Mouse (Mus musculus) forebrain, embryonic 10.5 days (tissue): ENCODE results near the gene Tnfrsf1a. TPM values are rescaled to one million over a fixed set of nuclear protein-coding genes. Genes with fewer than 3 reads are reported as not detected.

Experiments
- DNase-seq: peaks from one replicate; pipeline ENCODE4 v3.0.0-alpha.2; 2017; ENCODE audit warnings: low spot score; ENCODE audit errors: extremely low spot score
- H3K27ac ChIP-seq: fragments of 300-500 bp; sonication (generic); 2 replicates; pipeline ENCODE4 v1.5.1; 2016; ENCODE audit warnings: mild to moderate bottlenecking
- H3K27me3 ChIP-seq: fragments of 300-500 bp; sonication (generic); 2 replicates; pipeline ENCODE4 v1.6.1; 2016; ENCODE audit warnings: mild to moderate bottlenecking; ENCODE audit not compliant: poor library complexity, severe bottlenecking
- H3K36me3 ChIP-seq: fragments of 300-500 bp; sonication (generic); replicated peaks from 2 replicates; pipeline ENCODE4 v1.6.1; 2016; ENCODE audit warnings: mild to moderate bottlenecking, moderate library complexity
- H3K4me1 ChIP-seq: fragments of 300-500 bp; sonication (generic); 2 replicates; pipeline ENCODE4 v1.6.1; 2016
- H3K4me3 ChIP-seq: fragments of 300-500 bp; sonication (generic); 2 replicates; pipeline ENCODE4 v1.5.1; 2016; ENCODE audit warnings: mild to moderate bottlenecking, moderate library complexity
- H3K9me3 ChIP-seq: fragments of 300-500 bp; sonication (generic); 2 replicates; pipeline ENCODE4 v1.6.1; 2016; ENCODE audit warnings: mild to moderate bottlenecking, moderate library complexity
- WGBS: fragments of 180-500 bp; shearing (Covaris S2); methylation state at CpG from one replicate; pipeline ENCODE4 v1.1.7; 2016; 5-methylcytosine and 5-hydroxymethylcytosine counted together
- polyA plus RNA-seq: library from polyadenylated mRNA; unstranded; fragments of >200 nt; fragmentation: Nextera tagmentation; extraction: Ambion mirVana; gene quantifications from 2 replicates; pipeline ENCODE4 v1.2.1, GENCODE M21; 2016

Tnfrsf1a gene
- polyA plus RNA-seq, 1 experiment from 2014 or later: 24.1 TPM

DNA sequence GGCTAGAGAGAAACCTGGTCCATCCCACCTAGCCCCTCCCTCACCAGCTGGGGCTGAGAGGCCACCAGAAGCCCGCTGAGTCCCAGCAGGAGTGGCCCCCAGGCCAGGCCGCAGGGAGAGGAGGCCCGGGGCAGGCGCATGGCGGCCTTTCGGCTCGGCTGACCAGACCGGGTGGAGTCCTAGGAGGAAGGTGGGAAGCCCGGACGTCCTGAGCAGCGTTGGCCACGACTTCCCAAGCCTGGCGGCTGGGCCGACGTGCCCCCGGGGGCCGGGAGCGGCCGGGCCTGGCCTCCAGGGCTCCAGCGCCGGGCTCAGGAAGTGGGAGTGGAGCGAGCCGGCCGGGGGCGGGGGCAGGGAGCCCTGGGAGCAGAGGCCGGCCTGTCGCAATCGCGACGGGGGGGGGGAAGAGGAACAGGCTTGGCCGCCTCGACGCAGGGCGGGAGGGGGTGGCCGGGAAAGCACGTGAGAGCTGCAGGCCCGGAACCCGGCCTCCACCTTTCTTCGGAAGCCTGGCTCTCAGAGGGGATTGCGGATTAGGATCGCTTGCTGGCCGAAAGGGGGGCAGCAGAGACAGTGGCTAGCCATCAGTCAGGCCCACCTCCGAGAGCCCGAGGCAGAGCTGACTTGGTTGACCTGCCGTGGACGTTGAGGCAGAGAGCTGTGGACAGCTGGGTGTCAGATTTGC, 35.5 kb upstream of the Tnfrsf1a start, which contains the start of gene Ltbr:
TSS of gene Ltbr (minus strand) at position 340 of the 685 bp plus-strand sequence.
- H3K4me3 ChIP-seq: peak within 1 kb of the TSS; percentile 54
- H3K4me1 ChIP-seq: peaks cover 37% of the 10 kb centered on the region
- peak; percentile 63 for DNase-seq
- WGBS: 2% methylated on average over 42 of the region's 46 CpGs
- no peaks in the 10 kb centered on the region for H3K9me3 ChIP-seq
- 0 out of 2 replicates have a peak, but pooled peaks cover 4% of the 10 kb centered on the region for H3K36me3 ChIP-seq
- H3K27me3 ChIP-seq: peaks cover 48% of the 10 kb centered on the region
- H3K27ac ChIP-seq: peak within 1 kb of the TSS; percentile 91

DNA sequence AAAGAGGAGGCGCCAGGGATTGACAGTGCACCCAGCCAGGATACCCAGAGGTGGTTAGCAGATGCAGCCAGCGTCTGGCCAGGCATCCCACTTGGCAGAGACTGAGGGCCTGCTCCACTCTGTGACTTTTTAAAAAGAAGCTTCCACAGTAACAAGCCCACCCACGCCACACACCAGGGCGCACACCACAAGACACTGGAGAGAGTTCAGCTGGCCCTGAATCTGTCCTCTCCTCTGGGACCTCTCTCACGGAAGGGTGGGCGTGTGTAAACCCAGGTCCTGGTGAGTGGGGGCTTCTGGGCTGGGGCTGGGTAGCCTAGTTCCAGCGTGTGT, 35.0 kb upstream of the Tnfrsf1a start:
- H3K27ac ChIP-seq: peak overlapping the region; percentile 91
- DNase-seq: no peak
- WGBS: 55% methylated on average over 7 of the region's 7 CpGs

DNA sequence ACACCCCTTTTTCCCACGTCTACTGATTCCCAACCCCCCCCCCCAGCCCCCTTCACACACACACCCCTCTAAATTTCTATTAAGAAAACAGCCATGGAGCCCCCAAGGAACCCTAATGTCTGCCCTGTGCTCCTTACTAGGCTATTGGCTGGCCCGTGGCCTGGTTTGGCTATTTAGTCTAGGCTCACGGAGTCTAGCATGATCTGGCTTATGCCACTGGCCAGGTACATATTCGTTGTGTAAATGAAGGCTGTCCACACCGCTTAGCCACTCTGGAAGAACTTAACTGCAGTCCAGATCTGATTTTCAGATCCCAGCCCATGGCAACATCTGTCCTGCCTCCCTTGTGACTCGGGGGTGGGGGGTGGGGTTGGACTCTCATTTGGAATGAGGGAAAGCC, 34.4 kb upstream of the Tnfrsf1a start:
- Histone ChIP-seq H3K36me3 (0 out of 2 replicates have a peak, but pooled peaks cover 4% of the 10 kb centered on the region), H3K9me3 (no peaks in the 10 kb centered on the region), H3K27me3 (peaks cover 59% of the 10 kb centered on the region), H3K4me1 (peaks cover 26% of the 10 kb centered on the region), H3K27ac (no peak overlapping the region), H3K4me3 (no peak overlapping the region)
- no peak for DNase-seq
- 74% methylated on average over 6 of the region's 6 CpGs for WGBS

More for the DNA sequence above, 35.0 kb upstream of the Tnfrsf1a start:
- Histone ChIP-seq H3K9me3 (no peaks in the 10 kb centered on the region), H3K4me3 (peak overlapping the region; percentile 54), H3K36me3 (0 out of 2 replicates have a peak, but pooled peaks cover 4% of the 10 kb centered on the region), H3K27me3 (peaks cover 53% of the 10 kb centered on the region), H3K4me1 (peaks cover 32% of the 10 kb centered on the region)

DNA sequence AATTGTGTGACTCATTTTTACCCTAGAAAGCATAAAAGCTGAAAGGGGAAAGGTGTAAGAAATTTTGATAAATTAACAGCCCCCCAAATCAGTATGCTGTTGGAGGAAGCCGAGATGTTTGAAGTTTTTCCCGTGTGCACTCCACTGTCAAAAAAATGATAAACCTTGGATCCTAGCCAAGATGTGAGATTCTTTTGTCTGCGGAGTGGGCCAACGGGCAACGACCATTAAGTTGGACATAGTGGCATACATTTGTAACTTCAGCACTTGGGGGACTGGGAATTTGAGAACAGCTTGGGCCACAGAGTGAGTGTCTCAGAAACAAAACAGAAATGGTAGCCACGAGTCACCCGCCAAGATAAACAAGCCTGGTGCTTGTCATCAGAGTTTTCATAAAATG, 32.1 kb upstream of the Tnfrsf1a start:
- H3K27ac ChIP-seq: no peak overlapping the region
- H3K4me3 ChIP-seq: no peak overlapping the region
- no peaks in the 10 kb centered on the region for H3K9me3 ChIP-seq
- 84% methylated on average over 7 of the region's 7 CpGs for WGBS
- peaks cover 37% of the 10 kb centered on the region for H3K4me1 ChIP-seq
- H3K36me3 ChIP-seq: 0 out of 2 replicates have a peak, but pooled peaks cover under 1% of the 10 kb centered on the region
- peaks cover 79% of the 10 kb centered on the region for H3K27me3 ChIP-seq
- no peak for DNase-seq

DNA sequence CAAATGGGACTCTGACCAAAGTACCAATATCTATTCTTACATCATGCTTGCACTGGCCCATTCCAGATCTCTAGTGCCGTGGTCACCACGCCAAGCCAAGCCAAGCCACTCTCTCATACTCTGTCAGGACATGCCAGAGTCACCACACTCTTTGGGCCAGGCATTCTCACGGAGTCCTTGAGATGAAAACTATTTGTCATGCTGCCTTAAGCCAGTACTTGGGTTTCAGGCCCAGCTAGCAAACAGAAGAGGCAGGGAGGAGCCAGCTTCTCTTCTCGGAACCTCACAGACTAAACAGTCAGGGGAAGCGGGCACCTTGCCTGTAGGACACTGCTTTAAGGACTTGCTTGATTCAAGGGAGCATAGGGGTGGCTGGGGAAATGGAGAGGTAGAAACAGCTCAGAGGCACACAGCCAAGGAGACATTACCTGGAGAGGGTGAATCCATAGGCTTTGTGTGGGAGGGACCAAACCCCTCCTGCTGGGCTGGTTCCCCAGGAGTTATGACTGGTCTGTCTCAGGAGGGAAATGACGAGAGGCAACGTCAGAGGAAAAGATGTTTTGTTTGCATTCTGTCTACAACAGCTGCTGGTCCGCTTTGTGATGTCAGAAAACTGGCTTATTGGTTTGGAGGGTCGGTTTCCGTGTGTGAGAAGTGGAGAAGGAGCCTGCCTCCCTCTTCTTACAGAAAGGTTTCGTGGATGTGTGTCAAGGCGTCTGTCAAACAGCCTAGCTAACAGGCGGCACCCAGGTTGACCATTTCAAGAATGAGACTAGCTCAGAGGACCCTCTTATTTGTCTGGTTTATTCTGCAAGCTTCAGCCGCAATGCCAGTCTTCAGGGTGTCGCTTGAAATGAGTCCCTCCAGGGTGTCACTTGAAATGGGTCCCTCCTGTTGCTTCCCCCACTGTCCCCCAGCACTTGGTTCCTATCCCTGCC, 29.9 kb upstream of the Tnfrsf1a start:
- Histone ChIP-seq H3K4me1 (peaks cover 17% of the 10 kb centered on the region), H3K27ac (no peak overlapping the region), H3K9me3 (no peaks in the 10 kb centered on the region), H3K36me3 (no peaks in the 10 kb centered on the region), H3K4me3 (no peak overlapping the region), H3K27me3 (peaks cover 78% of the 10 kb centered on the region)
- 75% methylated on average over 15 of the region's 15 CpGs for WGBS
- DNase-seq: no peak

DNA sequence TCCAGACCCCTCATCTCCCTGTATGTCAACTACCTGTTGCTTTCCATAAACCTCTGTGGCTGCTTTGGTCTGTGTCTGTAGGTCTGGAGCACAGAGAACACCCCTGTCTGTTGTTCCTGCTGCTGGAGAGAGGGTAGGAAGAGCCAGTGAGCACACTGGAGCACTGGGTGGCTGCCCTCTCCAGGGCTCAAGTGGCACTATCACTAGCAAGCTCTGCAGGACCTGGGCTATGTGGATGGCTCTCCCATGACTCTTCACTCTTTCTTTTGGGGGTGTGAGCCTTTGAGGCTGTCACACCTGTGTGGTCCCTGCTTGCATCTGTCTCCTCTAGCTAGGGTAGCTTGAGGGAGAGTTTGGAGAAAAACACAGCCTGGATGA, 29.3 kb upstream of the Tnfrsf1a start:
- H3K27me3 ChIP-seq: peaks cover 78% of the 10 kb centered on the region
- no peak for DNase-seq

DNA sequence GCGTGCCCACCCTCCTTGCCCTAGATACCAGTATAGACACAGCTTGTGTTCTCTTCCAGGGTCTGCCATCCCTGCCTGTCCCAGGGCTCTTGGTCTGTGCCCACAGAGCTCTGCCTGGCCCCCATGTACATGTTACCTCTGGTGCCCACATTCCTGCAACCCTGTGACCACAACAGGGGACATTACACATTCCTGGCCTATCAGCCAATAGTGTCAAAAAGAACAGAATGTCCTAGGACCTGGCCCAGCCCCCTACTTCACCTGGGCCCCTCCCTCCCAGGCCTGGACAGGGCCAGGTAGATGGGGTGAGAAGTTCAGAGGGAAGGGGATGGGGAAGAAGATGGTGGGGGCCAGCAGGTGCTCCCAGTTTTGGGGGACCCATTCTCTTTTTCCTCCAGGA, 28.8 kb upstream of the Tnfrsf1a start, which contains the start of gene Scnn1a:
TSS of gene Scnn1a (plus strand) at position 337 of the 400 bp plus-strand sequence.
- DNase-seq: no peak
- Histone ChIP-seq H3K4me3 (no peak within 1 kb of the TSS; the same call in 1 of the 2 replicates), H3K27ac (no peak within 1 kb of the TSS), H3K27me3 (peaks cover 78% of the 10 kb centered on the region), H3K9me3 (no peaks in the 10 kb centered on the region), H3K4me1 (peaks cover 13% of the 10 kb centered on the region), H3K36me3 (no peaks in the 10 kb centered on the region)
- 89% methylated on average over 1 of the region's 1 CpGs for WGBS

More for the DNA sequence above, 29.3 kb upstream of the Tnfrsf1a start:
- Histone ChIP-seq H3K36me3 (no peaks in the 10 kb centered on the region), H3K4me1 (peaks cover 13% of the 10 kb centered on the region), H3K9me3 (no peaks in the 10 kb centered on the region), H3K27ac (no peak overlapping the region), H3K4me3 (no peak overlapping the region)

DNA sequence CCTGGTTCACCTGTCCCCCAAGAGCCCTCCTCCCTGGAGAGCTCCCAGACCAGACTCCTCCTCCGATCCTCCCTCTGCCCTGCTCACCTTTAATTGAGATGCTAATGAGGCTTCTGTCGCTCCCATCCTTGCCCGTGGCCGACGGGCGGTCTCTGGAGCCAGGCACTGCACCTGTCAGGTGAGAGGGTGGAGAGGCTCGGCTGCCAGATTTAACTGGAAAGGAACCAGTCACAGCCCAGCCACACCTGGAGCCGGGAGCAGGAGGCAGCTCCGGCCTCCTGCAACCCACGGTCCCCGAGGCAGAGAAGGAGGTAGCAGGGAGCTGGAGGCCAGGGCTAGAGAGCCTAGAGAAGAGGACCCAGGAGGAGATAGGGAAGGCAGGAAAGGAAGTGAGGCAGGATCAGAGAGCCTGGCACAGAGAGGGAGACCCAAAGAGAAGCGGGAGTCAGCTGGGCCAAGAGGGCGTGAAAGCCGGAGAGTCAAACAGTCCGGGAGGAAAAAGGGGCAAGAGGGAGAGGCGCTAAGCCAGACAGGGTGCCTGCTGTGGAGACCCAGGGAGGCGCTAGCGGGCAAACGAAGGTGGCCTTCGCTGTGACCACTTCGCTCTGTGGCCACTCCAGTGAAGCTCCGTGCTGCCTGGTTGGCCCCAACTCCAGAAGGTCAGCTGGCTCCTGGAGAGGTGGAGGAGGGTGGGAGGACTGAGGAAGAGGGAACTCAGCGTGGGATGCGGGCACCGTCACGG, 27.9 kb upstream of the Tnfrsf1a start:
- Histone ChIP-seq H3K36me3 (no peaks in the 10 kb centered on the region), H3K27ac (no peak overlapping the region), H3K4me3 (no peak overlapping the region; the same call in 1 of the 2 replicates), H3K4me1 (peaks cover 13% of the 10 kb centered on the region), H3K27me3 (peaks cover 72% of the 10 kb centered on the region), H3K9me3 (no peaks in the 10 kb centered on the region)
- no peak for DNase-seq
- WGBS: 4% methylated on average over 26 of the region's 26 CpGs

DNA sequence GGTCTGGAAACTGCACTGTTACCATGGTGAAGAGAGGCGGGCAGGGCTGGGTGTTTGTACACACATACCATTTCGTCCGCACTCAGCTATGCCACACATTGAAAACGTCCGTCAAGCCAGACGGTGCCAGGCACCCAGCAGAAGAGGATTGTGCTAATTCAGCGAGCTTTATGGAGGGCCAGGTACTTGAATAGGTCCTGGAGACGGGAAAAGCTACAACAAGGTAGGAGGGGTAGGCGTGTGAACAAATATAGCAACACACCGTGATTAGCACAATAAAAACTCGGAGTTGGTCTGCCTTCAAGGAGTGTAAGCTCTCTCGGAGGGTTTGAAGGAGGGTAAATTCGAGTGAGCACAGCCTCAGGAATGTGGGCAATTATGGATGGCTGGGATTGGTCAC, 26.4 kb upstream of the Tnfrsf1a start:
- Histone ChIP-seq H3K9me3 (no peaks in the 10 kb centered on the region), H3K27ac (no peak overlapping the region), H3K4me1 (peaks cover 13% of the 10 kb centered on the region), H3K36me3 (no peaks in the 10 kb centered on the region), H3K4me3 (no peak overlapping the region), H3K27me3 (peaks cover 68% of the 10 kb centered on the region)
- DNase-seq: no peak
- WGBS: 73% methylated on average over 13 of the region's 13 CpGs

DNA sequence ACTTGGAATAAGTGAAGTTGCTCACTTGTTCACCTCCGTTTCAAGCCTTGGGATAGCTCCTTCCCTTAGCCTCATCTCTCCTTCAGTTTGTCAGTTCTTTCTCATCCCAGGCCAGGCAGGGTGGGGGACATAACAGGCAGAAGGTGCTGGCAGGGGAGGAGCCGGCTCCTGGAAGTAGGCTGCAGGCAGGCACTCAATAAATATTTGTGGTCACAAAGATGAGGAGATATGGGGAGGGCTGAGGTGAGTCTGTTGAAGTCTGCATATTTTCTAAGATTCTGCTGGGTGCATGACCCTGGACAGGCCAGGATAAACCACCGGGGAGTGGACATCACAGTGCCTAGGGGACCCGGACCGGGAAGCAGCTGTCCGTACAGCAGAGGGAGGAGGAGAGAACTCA, 25.6 kb upstream of the Tnfrsf1a start:
- no peaks in the 10 kb centered on the region for H3K36me3 ChIP-seq
- no peak overlapping the region for H3K4me3 ChIP-seq
- H3K27me3 ChIP-seq: peaks cover 64% of the 10 kb centered on the region
- H3K4me1 ChIP-seq: peaks cover 13% of the 10 kb centered on the region
- DNase-seq: no peak
- no peaks in the 10 kb centered on the region for H3K9me3 ChIP-seq
- 63% methylated on average over 6 of the region's 6 CpGs for WGBS
- H3K27ac ChIP-seq: no peak overlapping the region

DNA sequence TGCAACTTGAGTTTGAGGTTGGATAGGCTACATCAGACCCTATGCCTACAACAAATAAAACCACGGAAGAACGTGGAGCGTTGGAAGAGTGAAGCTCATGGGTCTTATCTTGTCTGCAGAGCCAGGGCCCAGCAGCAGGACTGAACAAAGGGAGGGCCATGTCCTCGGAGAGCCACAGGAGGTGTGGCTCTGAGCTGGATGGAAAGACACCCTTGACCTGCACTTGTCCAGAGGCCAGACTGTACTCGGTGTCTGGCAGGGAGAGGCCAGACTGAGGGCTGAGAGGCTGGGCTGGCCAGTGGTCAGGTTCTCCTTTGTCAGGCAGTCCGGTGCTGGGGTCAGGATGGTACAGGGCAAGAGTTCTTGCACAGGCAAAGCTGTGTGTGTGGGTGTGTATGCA, 23.8 kb upstream of the Tnfrsf1a start:
- H3K4me1 ChIP-seq: peaks cover 17% of the 10 kb centered on the region
- WGBS: 78% methylated on average over 6 of the region's 6 CpGs
- H3K36me3 ChIP-seq: no peaks in the 10 kb centered on the region
- H3K9me3 ChIP-seq: no peaks in the 10 kb centered on the region
- no peak overlapping the region for H3K27ac ChIP-seq
- H3K27me3 ChIP-seq: peaks cover 56% of the 10 kb centered on the region
- no peak for DNase-seq
- no peak overlapping the region for H3K4me3 ChIP-seq

DNA sequence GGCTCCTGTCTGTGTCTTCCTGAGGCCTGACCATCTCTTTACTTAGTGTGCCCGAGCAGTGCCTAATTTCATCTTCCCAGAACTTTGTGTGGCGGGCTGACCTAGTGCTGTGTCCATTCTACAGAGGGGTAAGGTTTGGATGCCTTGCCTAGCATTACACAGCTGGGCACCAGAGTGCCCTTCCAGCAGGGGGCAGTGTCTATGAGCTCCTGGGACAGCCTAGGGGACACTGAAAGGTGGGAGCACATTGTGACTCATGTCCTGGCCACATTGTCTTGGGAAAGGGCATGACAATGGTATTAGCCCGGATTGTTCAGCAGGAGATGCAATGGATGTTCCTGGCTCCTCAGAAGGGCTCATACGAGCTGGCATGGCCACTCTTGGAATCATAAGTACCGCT, 20.9 kb upstream of the Tnfrsf1a start:
- H3K36me3 ChIP-seq: no peaks in the 10 kb centered on the region
- WGBS: 81% methylated on average over 5 of the region's 5 CpGs
- peaks cover 28% of the 10 kb centered on the region for H3K27me3 ChIP-seq
- no peak for DNase-seq
- peaks cover 12% of the 10 kb centered on the region for H3K4me1 ChIP-seq
- H3K4me3 ChIP-seq: no peak overlapping the region
- H3K9me3 ChIP-seq: no peaks in the 10 kb centered on the region
- no peak overlapping the region for H3K27ac ChIP-seq
